Mouse (Mus musculus) thymus, adult 2 months (tissue): ENCODE measurements around the gene Cd19. TPM values are rescaled to one million over a fixed set of nuclear protein-coding genes. Genes with fewer than 3 reads are reported as not detected.
"Not testable (repeated sequence)": the region's sequence is repeated elsewhere in the genome, so short reads cannot be mapped to it uniquely, and the experiment has no call there.

Experiments
- DNase-seq: peaks from one replicate; pipeline ENCODE4 v3.0.0; 2021
- H3K27ac ChIP-seq: fragments of 200-500 bp; 2 replicates; pipeline ENCODE4 v1.5.1; 2012; ENCODE audit warnings: low read length, control low read depth; ENCODE audit not compliant: control insufficient read depth, insufficient read depth
- H3K27me3 ChIP-seq: fragments of 200-500 bp; 2 replicates; pipeline ENCODE4 v1.6.1; 2012; ENCODE audit warnings: mild to moderate bottlenecking, low read length, moderate library complexity, mixed read lengths; ENCODE audit not compliant: control insufficient read depth, insufficient read depth
- H3K36me3 ChIP-seq: fragments of 200-500 bp; 2 replicates; pipeline ENCODE4 v1.6.1; 2012; ENCODE audit warnings: mild to moderate bottlenecking, low read length, moderate library complexity; ENCODE audit not compliant: control insufficient read depth, insufficient read depth
- H3K4me1 ChIP-seq: fragments of 200-500 bp; replicated peaks from 2 replicates; pipeline ENCODE4 v1.6.1; 2012; ENCODE audit warnings: low read length; ENCODE audit not compliant: control insufficient read depth, insufficient read depth
- H3K4me3 ChIP-seq: fragments of 200-500 bp; 2 replicates; pipeline ENCODE4 v1.5.1; 2012; ENCODE audit warnings: mild to moderate bottlenecking, low read length, control low read depth, moderate library complexity; ENCODE audit not compliant: control insufficient read depth, insufficient read depth
- CTCF ChIP-seq: fragments of 200-500 bp; IDR thresholded peaks from 2 replicates; pipeline ENCODE4 v1.5.1; 2012; ENCODE audit warnings: mild to moderate bottlenecking, control low read depth, low read length, moderate library complexity, borderline replicate concordance; ENCODE audit not compliant: control insufficient read depth, poor library complexity, insufficient read depth; ENCODE audit errors: extremely low read depth
- POLR2A ChIP-seq: fragments of 200-500 bp; IDR thresholded peaks from 2 replicates; pipeline ENCODE4 v1.6.1; 2012; ENCODE audit warnings: mild to moderate bottlenecking, low read length, control low read depth, moderate library complexity; ENCODE audit not compliant: control insufficient read depth, poor library complexity, insufficient read depth; ENCODE audit errors: extremely low read depth
- WGBS: fragments of 180-500 bp; shearing (Covaris S2); methylation state at CpG from one replicate; pipeline ENCODE4 v1.1.7; 2018; 5-methylcytosine and 5-hydroxymethylcytosine counted together
- polyA plus RNA-seq: library from polyadenylated mRNA; depleted of rRNA; stranded (reverse); fragments of >200 nt; gene quantifications from 2 replicates; pipeline ENCODE4 v1.2.3, GENCODE M21; 2012

Gene Cd19
- polyA plus RNA-seq, 1 experiment, result 11.6 TPM

DNA sequence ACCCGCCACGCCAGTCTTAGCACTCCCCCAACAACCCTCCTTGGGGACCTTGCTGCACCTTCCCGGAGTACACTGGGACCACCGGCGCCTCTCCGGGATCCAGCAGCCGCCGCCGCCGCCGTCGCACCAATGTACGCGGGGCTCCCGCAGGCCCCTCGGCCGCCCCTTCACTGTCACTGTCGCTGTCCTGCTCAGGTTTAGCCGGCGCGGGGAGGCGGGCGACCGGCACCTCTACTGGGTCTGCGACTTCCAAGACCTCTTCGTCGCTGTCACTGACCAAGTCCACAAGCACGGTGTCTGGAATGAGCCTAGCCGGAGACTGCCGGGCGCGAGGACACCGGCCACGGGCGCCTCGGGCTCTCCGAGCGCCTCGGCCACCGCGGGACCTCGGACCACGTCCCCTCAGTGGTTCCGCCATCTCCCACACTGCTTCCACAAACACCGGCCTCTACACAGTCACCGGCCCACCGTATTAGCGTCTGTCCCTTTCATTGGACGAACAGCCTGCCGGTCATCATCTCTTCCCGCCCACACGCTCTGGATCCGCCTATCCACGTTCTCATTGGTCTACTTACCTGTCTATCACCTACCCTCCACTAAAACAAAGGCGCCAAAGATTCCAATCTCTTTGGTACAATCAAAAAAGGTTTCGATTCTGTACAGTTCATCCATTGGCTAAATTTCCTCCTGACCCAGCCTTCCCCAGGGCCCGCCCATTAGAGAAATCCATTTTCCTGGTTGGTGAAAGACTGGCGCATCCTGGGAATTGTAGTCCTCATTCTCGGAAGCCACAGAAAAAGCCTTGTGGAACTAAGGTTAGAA, 18.2 kb downstream of the Cd19 start, which contains the start of gene Nfatc2ip:
Nfatc2ip (minus strand) TSS at position 440 of the 822 bp plus-strand sequence.
- H3K27me3 ChIP-seq, result no peaks in the 10 kb centered on the region
- no peak within 1 kb of the TSS for H3K27ac ChIP-seq
- TF ChIP-seq CTCF (no peak), POLR2A (0 out of 2 replicates have a peak, but pooled peaks have one; percentile 20)
- DNase-seq, result peak; percentile 94
- no peaks in the 10 kb centered on the region for H3K36me3 ChIP-seq
- H3K4me3 ChIP-seq, result peak within 1 kb of the TSS; percentile 95
- peaks cover 4% of the 10 kb centered on the region for H3K4me1 ChIP-seq
- under 1% methylated on average over 59 of the region's 59 CpGs for WGBS

DNA sequence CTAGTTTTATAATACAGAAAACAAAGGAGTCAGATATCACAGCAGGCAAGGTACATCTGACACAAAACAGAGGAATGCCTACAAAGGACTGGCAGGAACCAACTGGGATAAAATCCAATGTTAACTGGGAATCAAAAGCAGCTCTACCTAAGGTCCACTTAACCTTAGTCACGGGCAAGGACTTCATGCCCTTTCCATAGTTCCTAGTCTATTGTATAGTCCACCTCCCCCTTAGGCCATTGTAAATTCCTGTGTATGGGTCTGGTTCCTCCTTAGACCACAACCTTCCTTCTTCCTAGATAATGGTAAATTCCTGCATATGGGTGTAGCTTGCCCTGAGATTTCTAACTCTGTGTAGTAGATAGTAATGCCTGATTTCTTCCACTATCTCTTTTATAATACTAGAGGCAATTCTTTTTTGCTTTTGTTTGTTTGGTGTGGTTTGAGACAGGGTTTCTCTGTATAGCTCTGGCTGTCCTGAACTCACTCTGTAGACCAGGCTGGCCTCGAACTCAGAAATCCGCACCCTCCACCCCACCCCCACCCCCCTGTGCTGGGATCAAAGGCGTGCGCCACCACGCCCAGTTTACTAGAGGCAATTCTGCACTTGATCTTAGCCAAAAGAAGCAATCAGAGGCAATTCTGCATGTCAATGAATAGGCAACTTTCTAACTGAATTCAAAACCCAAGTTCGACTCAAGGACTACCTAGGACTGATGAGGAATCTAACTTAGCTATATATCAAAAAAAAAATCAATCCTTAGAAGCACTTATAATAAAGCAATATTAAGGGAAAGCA, 22.4 kb downstream of the Cd19 start:
- 96% methylated on average over 7 of the region's 7 CpGs for WGBS
- DNase-seq, result not testable (repeated sequence)

DNA sequence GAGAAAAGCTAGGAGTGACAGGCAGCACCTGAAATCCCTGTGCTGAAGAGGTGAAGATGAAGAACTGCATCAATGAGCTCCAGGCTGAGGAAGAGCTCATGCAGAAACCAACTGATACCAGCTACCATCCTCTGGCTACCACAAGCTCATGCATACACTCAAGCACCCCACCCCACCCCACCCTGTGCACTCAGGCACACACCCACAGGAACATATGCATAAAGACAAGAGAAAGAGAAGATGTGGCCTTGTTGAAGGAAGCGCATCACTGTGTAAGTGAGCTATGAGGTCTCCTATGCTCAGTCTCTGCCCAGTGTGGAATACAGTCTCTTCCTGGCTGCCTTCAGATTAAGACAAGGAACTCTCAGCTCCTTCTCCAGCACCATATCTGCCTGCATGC, 26.5 kb downstream of the Cd19 start:
- no peak overlapping the region for H3K4me3 ChIP-seq
- no peaks in the 10 kb centered on the region for H3K4me1 ChIP-seq
- 97% methylated on average over 1 of the region's 1 CpGs for WGBS
- no peak overlapping the region for H3K27ac ChIP-seq
- H3K36me3 ChIP-seq, result peaks cover 59% of the 10 kb centered on the region
- H3K27me3 ChIP-seq, result no peaks in the 10 kb centered on the region
- no peak for DNase-seq
- TF ChIP-seq CTCF (no peak), POLR2A (no peak)

More for the DNA sequence above, 22.4 kb downstream of the Cd19 start:
- not testable (repeated sequence) for H3K4me3 ChIP-seq, H3K4me1 ChIP-seq, H3K27ac ChIP-seq, H3K27me3 ChIP-seq
- peaks cover 31% of the 10 kb centered on the region for H3K36me3 ChIP-seq

DNA sequence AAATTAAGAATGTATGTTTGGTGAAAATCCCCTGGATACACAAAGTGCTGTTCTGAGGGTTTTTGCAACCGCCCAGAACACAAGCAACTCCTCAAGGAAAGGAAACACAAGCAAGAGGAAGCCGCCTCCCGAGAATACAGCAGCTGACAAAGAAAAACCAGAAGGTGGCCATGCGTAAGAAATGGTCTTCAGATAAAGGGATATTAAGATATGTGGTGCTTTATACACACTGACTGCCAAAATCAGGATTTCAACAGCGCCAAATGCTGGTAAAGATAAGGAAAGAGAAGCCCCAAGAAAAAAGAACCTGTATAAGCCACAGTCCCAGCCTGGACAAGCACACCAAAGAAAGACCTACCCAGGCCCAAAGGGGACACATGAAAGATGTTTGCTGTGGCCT, 31.1 kb downstream of the Cd19 start:
- Histone ChIP-seq H3K36me3 (peaks cover 37% of the 10 kb centered on the region), H3K27me3 (no peaks in the 10 kb centered on the region), H3K27ac (no peak overlapping the region), H3K4me3 (no peak overlapping the region), H3K4me1 (no peaks in the 10 kb centered on the region)
- 94% methylated on average over 5 of the region's 5 CpGs for WGBS
- TF ChIP-seq CTCF (no peak), POLR2A (no peak)
- no peak for DNase-seq

DNA sequence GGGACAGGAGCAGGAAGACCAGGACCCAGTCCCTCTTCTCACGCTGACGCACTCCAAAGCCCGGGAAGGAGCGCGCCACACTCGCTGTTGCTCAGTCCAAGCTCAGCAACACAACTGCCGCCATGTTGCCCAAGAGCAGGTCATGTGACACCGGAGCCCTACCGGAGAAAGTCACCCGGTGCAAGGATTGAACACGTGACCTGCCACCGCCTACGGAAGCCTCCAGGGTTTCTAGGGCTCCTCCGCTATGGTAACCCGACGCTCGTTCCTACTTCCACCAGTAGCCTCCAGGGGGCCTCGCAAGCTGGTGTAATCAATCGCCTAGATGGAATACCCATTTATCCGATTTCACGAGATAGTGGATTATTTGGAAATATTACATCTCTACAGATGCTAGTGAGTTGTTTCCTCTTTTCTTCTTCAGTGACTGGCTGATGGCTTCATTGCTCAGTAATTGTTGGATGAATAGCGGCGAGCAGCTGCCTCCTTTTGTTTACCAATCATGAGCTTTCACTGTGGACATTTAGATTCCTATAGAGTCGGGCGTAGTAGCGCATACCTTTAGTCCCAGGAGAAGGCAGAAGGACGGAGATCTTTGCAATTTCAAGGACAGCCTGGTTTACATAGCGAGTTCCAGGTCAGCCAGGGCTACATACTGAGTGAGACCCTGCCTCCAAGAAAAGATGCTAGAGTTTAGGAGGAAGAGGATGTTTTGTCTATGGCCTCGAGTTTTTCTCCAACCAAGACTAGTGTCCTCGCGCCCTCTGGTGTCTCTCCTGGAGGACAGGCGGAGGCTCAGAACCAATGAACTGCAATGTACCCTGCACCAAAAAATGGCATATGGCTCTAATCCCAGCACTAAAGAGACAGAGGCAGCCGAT, 37.2 kb downstream of the Cd19 start, which contains the start of gene Spns1:
Spns1 (minus strand) TSS at position 173 of the 881 bp plus-strand sequence.
- DNase-seq, result peak; percentile 96
- Histone ChIP-seq H3K4me1 (peaks cover 23% of the 10 kb centered on the region), H3K4me3 (peak within 1 kb of the TSS; percentile 91), H3K36me3 (no peaks in the 10 kb centered on the region), H3K27ac (peak within 1 kb of the TSS; percentile 52), H3K27me3 (no peaks in the 10 kb centered on the region)
- peak; percentile 79; the same call in 1 of the 2 replicates for TF ChIP-seq CTCF
- TF ChIP-seq POLR2A, result peak; percentile 46; the same call in 1 of the 2 replicates
- WGBS, result under 1% methylated on average over 33 of the region's 33 CpGs

DNA sequence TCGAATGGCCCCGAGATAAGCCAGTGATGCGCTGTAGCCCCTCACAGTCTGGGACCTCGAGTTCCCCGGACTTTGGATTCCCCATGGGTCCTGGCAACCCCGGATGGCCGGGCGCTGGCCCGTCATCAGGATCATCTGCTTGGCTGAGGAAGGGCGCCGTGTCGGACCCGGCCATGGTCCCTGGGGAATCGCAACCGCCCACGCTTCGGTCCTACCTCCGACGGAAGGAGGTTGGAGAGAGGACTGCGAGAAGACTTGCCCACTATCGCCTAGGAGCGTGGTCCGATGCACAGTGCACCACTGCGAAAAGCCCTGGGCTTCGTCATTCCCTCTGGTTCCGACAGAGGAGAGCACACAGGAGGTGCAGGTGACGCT, 37.8 kb downstream of the Cd19 start:
- WGBS, result 2% methylated on average over 27 of the region's 27 CpGs
- Histone ChIP-seq H3K27ac (no peak overlapping the region), H3K4me1 (peaks cover 23% of the 10 kb centered on the region), H3K27me3 (no peaks in the 10 kb centered on the region), H3K4me3 (peak overlapping the region; percentile 91), H3K36me3 (no peaks in the 10 kb centered on the region)
- TF ChIP-seq CTCF (no peak), POLR2A (no peak)
- no peak for DNase-seq
